Mouse (Mus musculus) telencephalon, adult 2 months (tissue): ENCODE measurements around the gene Gm45062.

Experiments used
- DNase-seq: peaks from one replicate; pipeline ENCODE4 v3.0.0-alpha.2; 2011; ENCODE audit warnings: low read depth, low spot score

Gm45062 gene

DNA sequence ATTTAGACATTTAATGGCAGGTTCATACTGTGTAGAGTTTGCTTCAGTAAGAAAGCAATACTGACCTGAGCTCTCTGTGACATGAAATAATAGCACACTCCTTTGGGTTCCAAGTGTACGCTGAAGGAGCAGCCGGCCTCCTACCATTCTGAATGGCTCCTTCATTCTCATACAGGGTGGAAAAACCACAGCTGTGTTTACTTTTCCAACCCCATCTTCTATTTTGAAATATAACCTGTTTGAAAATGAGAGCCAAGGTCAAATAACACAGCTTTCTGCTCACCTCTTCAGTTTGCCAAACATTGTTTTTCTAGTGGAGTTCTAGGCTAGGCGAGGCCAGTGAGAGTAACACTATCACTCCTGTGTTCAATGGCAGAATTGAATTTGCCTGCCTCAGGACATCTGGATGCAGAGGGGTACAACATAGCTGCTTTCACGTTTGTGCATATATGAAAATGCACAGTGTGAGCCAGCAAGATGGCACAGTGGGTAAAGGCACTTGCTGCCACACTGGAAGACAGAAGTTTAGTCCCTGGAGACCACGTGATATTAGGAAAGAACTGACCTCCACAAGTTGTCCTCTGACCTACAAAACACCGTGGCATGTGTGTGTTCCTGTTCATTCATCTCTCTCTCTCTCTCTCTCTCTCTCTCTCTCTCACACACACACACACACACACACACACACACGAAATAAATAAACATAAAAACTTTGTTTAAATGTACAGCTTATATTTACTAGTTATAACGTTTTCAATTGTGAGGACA lies 157.7 kb downstream of the Gm45062 start:
- DNase-seq, result no peak

DNA sequence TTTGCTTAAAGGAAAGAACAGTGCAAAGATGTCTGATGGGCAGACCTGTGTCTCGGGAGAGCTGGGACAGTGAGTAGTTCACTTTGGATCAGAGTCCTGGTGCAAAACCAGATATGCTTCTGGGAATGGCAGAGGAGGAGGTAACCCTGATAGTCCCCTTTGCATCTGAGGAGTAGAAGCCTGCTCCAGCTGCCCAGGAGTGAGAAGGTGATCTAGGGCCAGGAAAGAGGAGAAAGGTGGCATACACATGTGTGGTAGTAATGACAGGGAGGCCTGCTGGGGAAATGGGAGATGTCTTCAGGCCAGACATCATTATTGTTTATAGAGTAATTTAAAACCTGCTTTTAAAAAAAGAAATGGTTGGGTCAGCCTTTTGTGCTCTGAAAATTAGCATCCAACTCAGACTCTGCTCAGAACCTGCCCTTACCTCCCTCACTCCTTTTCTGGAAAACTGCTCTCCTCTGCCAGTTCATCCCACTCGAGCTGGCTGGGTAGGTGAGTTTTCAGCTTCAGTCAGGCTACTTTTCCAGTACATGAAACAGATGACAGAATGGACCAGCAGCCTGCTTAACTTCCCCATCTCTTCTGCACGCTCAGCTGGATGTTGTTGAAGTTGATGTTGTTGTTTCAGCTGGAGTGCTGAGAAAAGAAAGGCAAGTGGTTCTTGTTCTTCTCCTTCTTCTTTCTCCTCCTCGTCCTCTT lies 160.4 kb downstream of the Gm45062 start:
- no peak for DNase-seq

DNA sequence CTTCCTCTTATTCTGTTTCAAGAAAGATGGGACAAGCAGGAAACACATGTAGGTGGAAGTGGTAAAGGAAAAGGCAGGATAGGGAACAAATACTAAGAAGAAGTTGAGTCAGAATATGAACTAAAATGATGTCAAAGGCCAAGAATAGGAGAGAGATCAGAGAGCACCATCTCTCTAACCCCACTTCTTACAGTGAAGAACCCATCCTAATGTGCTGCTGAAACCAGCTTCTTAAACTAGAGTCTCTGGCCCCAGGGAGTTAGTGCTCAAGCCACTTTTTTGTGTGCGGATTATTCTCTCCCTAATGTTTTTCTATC lies 160.9 kb downstream of the Gm45062 start:
- DNase-seq, result no peak

DNA sequence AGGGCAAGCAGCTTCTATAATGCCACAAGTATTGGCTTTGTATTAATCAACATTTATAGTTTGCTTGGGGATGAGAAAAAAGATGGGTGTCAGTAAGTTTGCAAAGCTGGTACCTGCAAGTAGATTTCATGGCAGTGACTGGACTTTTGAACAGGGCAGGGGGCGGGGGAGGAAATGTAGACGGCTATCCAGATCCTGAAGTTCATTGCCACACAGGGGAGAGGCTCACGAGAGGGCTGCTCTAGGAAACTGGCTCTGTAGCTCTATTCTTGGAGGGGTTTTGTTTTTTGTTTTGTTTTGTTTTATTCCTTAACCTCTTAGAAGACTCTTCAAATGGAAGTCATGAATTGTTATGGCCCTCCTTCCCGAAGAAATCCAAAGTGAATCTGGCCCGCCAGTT lies 162.2 kb downstream of the Gm45062 start:
- no peak for DNase-seq

DNA sequence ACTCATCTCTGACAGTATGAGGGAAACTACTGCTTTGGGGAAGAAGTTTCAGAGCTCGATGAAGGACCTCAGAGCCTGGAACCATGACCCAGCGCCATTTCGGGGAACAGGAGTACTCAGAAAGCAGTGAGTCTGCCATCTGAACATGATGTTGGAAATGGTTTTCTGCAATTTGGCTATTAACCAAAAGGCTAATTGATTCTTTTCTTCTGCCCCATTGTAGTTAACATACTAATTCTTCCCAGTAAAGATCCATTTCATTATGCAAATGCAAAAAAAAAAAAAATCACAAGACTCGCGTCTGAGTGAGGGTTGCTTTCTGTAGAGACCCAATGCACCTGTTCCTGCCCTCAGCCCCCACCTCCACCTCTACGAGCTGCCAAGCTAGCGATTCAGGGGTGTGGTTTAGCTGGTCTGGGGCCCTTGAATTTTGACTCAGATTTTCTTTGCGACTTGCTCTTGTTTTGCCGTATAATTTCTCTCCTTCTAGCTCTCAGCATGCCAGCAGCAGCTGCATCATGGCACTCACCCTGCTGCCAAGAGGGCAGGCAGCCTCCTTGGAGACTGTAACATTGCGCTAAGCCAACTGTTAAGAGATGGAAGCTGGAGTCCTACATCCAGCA lies 162.8 kb downstream of the Gm45062 start:
- no peak for DNase-seq

DNA sequence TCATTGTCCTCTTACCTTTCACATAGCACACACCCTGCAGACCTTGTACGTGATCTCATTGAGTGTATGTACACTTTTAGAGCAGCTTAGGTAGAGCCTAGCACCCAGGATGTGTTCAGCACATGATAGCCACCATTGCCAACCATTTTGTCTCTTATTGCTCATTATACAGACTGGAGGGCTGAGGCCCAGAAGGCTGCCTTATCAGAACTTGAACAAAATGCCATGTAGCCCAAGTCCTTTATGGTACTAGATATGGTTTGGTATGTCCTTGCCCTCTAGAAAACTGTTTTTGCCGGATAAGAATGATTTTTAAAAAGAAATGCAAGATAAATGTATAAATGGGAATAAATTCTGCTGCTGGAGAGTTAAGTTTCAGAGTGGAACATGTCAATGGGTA lies 163.9 kb downstream of the Gm45062 start:
- no peak for DNase-seq

DNA sequence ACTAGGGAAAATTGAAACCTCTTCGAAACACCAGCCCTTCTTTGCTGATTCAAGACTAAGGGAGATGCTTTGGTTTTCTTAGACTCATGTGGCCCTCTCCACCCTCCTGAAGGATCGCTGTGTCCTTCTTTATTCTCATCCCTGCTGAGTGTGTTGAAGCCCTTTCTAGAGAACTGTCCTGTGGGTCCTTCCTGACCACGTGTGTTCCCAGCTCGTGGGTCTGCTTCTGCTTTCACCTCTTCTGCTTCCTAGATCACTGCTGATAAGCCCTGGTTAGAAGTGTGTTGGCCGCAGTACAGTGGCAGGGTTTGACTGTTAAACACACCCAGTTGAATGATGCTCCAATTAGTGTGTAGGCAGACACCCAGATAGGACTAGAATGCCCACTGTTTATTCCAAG lies 168.4 kb downstream of the Gm45062 start:
- DNase-seq, result no peak

DNA sequence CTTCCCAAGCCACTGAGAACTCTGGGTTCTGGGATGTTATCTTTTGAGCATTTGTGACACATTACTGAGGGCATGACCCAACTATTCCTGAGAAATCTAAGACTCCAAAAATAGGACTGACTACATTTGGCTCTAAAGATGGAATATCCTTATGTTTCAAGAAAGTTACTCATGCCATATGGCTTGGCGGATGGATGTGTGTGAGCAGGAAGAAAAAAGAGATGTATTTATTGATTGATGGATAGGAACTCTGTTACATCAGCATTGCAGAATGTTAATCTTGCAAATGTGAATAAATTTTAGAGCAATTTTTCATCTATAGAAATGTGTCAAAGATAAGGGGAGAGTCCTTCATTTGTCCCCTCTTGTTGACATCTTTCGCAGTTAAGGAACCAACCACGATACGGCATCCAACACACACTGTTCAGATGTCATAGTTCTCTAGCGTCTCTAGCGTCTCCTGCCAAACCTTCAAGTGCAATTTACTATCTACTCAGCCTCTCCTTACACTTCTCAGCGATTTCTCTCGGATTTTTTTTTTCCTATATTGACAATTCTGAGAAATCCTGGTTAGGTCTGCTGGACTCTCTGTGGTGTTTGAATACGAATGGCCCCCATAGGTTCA lies 171.5 kb downstream of the Gm45062 start:
- peak; percentile 59 for DNase-seq

DNA sequence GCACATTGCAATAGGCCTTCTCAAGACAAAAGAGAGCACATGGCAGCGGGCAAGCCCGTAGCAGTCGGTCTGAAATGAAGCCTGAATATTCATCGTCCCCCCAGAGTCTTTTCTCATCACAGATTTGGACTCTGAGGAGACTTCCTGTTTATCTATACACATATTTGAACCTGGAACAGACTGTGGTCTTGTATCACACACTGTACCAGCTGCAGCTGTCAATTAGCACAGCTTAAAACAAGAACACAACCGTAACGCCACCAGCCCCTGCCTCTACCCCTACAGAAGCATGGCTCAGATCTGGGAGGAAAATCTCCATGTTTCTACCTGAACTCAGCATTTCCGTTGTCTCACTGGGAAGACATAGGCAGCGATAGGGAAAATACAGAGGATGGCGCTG lies 173.9 kb downstream of the Gm45062 start:
- DNase-seq, result no peak

DNA sequence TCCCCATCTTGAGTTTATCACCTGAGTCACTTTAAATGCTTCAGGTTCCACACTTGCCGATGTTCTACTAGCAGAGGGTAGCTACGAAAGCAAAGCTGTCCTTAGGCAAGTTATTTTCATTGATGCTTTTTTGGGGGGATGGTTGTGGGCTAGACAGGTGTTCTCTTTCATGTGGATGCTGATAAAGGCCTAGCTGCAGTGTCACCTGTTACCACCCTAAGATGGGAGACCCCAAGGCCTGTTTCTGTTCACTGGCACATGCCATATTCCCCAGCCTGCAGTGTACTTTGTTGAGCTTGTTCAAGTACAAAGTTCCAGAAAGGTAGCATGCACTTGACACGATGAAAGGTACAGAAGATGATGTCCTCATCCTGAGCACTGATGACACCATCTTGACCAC lies 178.7 kb downstream of the Gm45062 start:
- DNase-seq, result no peak

DNA sequence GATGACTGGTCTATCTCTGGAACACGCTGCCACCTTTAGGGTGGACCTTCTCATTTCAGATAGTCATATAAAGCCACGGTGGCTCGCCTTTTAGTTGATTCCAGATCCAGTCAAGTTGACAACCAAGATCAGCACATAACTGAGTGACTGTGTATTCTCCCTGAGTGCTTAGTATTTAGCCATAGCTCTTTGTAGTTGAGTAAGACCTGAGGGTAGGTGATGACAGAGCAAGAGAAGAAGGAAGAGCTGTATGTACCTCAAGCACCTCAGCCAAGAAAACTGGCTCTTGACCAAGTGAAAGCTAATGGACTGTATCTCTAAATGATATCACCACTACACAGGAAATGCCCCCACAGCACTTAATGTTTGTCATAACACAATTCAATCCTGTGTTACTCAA lies 182.6 kb downstream of the Gm45062 start:
- DNase-seq, result no peak

DNA sequence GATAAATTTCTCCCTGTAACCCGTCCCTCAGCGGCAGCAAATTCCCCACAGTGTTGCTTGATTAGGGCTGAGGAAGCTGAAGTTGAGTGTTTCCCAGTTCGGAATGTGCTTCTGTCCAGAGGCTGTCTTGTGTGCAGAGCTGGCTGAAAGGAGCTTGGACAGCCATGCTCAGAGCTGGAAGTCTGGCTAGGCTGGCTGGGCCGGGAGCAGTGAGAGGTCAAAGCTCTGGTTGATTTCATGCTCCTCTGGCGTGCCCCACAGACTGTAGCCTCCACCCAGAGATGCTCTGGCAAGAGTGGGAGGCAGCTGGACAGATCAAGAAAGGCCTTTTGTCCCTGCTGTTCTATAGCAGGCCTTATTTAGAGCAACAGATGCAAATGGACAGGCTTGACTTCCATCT lies 187.5 kb downstream of the Gm45062 start:
- peak; percentile 72 for DNase-seq

DNA sequence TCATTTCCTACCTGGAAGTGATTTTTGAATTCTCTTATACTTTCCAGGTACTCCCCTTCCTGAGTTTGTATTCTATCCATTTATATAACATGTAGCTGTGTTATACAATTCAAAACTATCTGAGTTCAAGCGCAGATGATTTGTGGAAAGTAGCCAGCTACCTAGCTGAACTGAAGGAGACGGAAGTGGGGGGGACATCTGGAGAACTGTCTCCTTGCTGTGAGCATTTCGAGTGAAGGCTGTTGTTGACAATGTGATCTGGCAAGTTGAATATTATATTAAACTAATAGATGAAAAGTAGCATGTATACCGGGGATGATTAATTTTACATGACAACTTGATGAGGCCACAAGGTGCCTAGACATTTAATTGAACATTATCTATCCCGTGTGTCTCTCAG lies 196.3 kb downstream of the Gm45062 start:
- DNase-seq, result no peak

DNA sequence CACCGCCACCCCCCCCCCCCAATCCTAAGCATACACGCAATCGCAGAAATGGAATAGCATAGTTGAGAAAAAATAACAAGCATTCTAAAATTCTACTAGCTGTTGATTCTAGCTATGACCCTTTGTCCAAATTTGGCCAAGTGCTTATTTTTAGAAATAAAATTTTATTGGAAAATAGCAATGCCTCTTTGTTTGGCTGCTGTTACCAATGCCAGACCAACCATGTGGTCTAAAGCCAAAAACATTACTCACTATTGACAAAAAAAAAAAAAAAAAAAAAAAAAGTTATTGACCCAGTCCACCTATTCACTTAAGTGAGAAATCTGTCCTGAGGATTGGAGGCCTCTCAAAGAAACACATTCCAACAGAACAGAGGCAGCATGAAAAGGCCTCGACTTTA lies 199.3 kb downstream of the Gm45062 start:
- no peak for DNase-seq

DNA sequence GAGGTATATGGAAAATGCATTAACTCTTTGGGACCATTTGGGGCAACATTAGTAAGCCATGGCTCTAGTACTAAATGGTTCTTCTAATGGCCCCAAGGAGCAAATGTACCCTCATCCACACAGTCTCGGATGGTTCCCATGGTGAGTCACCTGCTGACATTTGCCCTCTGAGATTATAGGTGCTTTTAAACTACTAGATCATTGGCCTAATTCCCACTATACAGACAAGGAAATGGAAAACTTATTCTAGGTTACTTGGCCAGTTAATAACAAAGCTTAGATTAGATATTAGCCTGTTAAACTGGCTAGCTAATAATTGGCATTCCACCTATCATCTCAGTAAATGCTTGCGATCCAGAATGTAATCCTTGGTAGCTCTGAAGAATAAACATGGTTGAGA lies 203.2 kb downstream of the Gm45062 start:
- DNase-seq, result no peak

DNA sequence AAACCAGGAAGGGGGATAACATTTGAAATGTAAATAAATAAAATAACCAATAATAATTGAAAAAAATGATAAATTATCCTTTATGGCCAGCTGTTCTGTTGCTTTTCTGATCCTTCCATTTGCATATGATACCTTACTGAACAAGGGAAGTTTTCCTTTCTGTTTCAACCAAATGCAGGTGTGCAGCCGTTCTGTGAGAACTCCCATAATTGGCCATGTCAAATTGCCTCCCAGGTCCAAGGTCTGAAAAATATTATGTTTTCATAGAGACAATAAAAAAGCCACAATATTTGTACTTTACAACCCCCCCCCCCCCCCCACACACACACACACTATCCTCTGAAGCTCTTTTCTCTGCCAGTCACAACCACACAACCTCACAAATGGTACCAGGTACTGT lies 206.1 kb downstream of the Gm45062 start:
- DNase-seq, result no peak

DNA sequence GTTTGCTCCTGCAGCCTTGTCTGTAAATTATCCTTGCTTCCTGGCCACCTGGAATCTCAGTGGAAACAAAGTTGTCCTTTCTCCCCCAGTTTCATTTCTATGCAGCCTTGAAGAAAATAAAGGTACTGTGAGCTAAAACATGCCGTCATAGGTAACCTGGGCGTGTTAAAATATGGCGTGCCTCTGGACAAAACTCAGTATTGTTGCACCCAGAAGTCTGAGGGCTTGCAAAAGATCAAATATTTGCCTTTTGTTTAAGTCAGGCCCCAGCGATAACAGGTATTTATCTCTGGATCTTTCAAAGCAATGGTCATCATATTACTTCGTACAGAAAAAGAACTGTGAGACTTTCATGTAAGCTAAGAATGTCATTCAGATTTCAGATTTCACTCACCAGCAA lies 206.7 kb downstream of the Gm45062 start:
- no peak for DNase-seq

DNA sequence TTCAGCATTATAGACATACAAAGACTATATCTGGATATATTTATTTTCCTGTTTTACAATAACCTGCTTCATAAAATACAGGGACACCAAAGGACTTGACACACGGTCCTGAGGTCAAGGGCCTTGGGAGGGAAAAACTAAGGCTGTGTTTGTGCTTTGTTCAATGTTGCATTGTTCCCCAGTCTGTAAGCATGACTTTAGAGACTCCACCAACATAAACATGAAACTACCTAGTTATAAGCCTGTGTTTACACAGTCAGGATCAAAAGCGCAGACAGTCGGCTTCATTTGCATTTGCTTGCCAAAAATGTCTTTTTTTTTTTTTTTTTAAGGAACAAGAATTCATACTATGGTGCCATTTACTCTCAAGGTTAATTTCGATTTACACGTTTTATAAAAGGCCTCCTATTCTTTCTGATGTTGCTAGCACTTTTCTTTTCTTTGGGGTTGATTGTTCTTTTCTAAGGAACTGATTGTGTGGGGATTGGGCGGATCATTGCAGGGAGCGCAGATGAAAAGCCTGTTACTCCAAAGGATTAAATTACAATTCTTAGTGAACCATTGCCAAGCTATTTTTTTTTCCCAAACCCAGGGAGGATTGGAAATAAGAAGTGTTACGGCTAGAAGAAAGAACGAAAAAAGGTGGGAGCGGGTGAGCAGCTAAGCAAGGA lies 208.6 kb downstream of the Gm45062 start:
- no peak for DNase-seq

DNA sequence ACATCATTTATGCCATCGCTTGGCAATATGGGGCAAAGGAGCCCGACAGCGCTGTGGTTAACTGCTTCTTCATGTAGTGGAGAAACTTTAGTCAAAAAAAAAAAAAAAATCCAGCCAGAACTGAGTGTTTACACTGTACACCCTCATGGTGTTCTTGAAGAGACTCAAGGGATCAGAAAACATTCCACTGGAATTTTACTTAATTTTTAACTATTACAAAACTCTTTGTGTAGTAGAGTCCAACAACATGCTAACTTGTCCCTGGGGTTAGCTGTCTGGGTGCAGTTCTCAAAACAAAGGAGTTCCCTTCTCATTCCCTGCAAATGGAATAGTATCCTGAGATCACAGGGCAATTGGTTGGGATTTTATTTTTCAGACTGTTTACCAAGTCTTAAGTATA lies 210.7 kb downstream of the Gm45062 start:
- DNase-seq, result no peak

DNA sequence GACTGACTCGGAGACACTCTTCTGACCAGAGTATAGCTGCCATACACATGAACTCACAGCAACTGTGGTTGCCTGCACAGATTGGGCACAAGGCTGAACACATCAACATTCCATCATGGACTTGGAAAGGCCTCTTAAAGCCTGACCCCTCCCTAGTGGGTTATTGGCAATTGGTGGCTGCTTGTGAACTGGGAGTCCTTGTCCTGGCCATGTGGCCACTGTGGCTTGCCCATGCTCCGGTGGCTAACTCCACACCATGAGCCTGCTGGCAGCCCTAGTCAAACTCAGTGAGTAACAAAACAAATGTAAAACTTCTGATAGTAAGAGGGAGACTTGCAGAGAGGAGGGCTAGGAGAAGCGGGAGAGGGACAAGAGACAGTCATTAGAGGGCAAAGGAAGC lies 212.9 kb downstream of the Gm45062 start:
- no peak for DNase-seq

DNA sequence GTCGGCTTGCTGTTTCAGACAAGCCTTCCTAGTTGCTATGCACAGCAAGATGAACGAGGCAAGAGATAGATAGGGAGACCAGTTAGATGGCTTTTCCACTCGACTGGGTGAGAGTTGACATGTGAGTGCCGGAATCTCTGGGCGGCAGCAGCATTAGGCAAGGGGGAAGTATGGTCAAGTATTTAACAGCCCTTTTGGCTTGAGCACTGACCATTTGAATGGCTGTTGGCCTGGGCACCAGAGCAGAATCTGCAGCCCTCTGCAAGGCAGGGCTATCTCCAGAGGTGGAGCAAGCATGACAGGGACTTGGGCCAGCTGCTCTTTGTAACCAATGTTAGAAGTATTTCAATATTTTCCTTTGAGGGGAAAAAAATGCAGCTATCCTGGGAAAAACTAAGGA lies 213.7 kb downstream of the Gm45062 start:
- no peak for DNase-seq

DNA sequence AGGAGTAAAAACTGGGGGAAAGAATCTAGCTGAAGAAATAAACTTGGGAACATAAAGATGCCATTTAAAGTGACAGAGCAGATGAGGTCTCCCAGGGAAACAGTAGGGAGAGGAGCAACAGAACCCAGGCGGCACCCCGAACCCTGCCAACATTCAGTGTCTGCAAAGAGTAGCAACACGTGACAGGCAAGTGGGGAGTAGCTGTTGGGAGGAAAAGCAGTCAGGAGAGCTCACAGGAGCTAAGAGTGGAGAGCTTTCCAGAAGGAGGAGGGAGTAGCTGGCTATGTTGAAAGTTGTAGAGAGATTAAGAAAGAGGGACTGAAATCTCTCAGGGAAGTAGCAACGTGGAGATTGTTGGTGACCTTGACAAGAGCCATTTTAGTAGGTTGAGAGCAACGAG lies 214.2 kb downstream of the Gm45062 start:
- DNase-seq, result no peak
